ENCODE assay signal across 7 mouse cellular contexts in the genomic region with DNA sequence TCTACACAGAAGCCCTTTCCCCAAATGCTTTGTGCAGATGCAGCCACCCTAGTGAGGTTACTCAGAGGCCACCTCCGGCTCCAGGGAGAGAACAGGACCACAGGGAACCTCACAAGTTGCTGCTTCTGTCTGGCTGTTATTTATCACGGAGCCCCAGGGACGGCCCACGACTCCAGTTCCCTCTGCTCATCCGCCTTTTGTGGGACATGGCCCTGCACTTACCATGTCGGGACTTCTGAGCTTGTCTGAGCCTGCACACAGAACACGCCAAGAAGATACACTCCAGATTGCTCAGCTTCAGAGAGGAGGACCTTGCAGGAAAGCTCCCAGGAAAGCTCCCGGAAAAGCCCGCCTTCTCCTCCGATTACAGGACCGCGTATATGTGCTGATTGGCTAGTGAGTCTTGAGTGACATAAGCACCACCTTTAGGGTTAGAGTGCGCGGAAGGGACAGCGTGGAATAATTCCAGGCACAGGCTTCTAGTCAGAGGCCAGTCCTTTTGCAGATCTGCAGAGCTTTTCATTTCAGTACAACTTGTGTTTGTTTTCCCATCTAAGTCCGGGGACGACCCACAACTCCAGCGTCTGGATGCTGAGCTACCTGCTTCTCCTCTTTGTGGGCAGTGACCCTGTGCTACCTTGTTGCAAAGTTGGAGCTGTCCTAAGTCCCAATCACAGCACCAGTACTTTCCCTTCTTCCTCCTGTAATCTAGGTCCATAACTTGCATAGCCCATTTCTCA. TPM values are rescaled to one million over a fixed set of nuclear protein-coding genes. Genes with fewer than 3 reads are reported as not detected.
A peak's percentile ranks its signal among the peaks of the same experiment; 100 is the strongest.
DNase-seq lines count a peak whose midpoint lies in the region; ATAC-seq and TF ChIP-seq lines count a peak whose summit lies in the region.
"Not testable (repeated sequence)": the region's sequence is repeated elsewhere in the genome, so short reads cannot be mapped to it uniquely, and the experiment has no call there.

A gene (minus strand): TSS at position 307 of the 740 bp plus-strand sequence.

- H3K4me1 ChIP-seq in bone marrow, adult 2 months (ENCODE audit: control insufficient read depth, insufficient read depth, low read length); embryonic facial prominence, embryonic 15.5 days; limb, embryonic 12.5 days (replicated peaks); midbrain, embryonic 13.5 days (replicated peaks); small intestine, adult 2 months (ENCODE audit: control insufficient read depth, insufficient read depth, insufficient read length, low read length): not testable (repeated sequence)

- peak; percentile 94 for ATAC-seq in embryonic facial prominence, embryonic 15.5 days (ENCODE audit: insufficient number of reproducible peaks, low FRiP score, low TSS enrichment, low read depth)
- ATAC-seq in limb, embryonic 12.5 days (ENCODE audit: insufficient number of reproducible peaks, insufficient read depth, low FRiP score, low TSS enrichment, low read depth): peak; percentile 99
- ATAC-seq in midbrain, embryonic 13.5 days: peak; percentile 100

- H3K4me2 ChIP-seq in embryonic facial prominence, embryonic 15.5 days (replicated peaks): peak within 1 kb of the TSS; percentile 53
- peak within 1 kb of the TSS; percentile 56 for H3K4me2 ChIP-seq in limb, embryonic 12.5 days
- peak within 1 kb of the TSS; percentile 59 for H3K4me2 ChIP-seq in midbrain, embryonic 13.5 days (replicated peaks)

- not testable (repeated sequence) for TF ChIP-seq CTCF in bone marrow, adult 2 months (IDR thresholded peaks at IDR 0.05; ENCODE audit: control insufficient read depth, insufficient read depth, low read length); small intestine, adult 2 months (IDR thresholded peaks at IDR 0.05; ENCODE audit: extremely low read depth, insufficient read length, insufficient replicate concordance, low read depth, low read length)

- TF ChIP-seq POLR2A in bone marrow, adult 2 months (IDR thresholded peaks at IDR 0.05; ENCODE audit: borderline replicate concordance, control insufficient read depth, low read depth, low read length); small intestine, adult 2 months (IDR thresholded peaks at IDR 0.05; ENCODE audit: low read depth, low read length): not testable (repeated sequence)

- not testable (repeated sequence) for H3K27ac ChIP-seq in bone marrow, adult 2 months (ENCODE audit: control insufficient read depth, insufficient read depth, low read depth, low read length, poor library complexity)
- peak within 1 kb of the TSS; percentile 69 for H3K27ac ChIP-seq in embryonic facial prominence, embryonic 15.5 days (replicated peaks)
- H3K27ac ChIP-seq in limb, embryonic 12.5 days: peak within 1 kb of the TSS; percentile 64; the same call in 1 of the 2 replicates
- 0 out of 2 replicates have a peak within 1 kb of the TSS, but pooled peaks have one; percentile 30 for H3K27ac ChIP-seq in midbrain, embryonic 13.5 days
- peak within 1 kb of the TSS; percentile 47; the same call in 1 of the 2 replicates for H3K27ac ChIP-seq in small intestine, adult 2 months (ENCODE audit: insufficient read depth, low read depth, low read length)

- H3K9me3 ChIP-seq in embryonic facial prominence, embryonic 15.5 days (replicated peaks); limb, embryonic 12.5 days; midbrain, embryonic 13.5 days: not testable (repeated sequence)

- peak; percentile 76 to 77 for DNase-seq in heart, adult 9 months (ENCODE audit: low spot score in 2 of 2)
- peak; percentile 88 for DNase-seq in kidney, adult 9 months

- peak within 1 kb of the TSS; percentile 34 for H3K4me3 ChIP-seq in bone marrow, adult 2 months (replicated peaks; ENCODE audit: control insufficient read depth, low read depth, low read length)
- H3K4me3 ChIP-seq in embryonic facial prominence, embryonic 15.5 days (replicated peaks): peak within 1 kb of the TSS; percentile 50
- H3K4me3 ChIP-seq in limb, embryonic 12.5 days (replicated peaks): peak within 1 kb of the TSS; percentile 51
- peak within 1 kb of the TSS; percentile 51 for H3K4me3 ChIP-seq in midbrain, embryonic 13.5 days (replicated peaks)
- H3K4me3 ChIP-seq in small intestine, adult 2 months (ENCODE audit: low read depth, low read length): peak within 1 kb of the TSS; percentile 81

- H3K36me3 ChIP-seq in embryonic facial prominence, embryonic 15.5 days; limb, embryonic 12.5 days; midbrain, embryonic 13.5 days; small intestine, adult 2 months (ENCODE audit: control insufficient read depth, insufficient read depth, low read length): not testable (repeated sequence)

- H3K9ac ChIP-seq in embryonic facial prominence, embryonic 15.5 days: not testable (repeated sequence)
- H3K9ac ChIP-seq in limb, embryonic 12.5 days (replicated peaks): peak within 1 kb of the TSS; percentile 55
- H3K9ac ChIP-seq in midbrain, embryonic 13.5 days (replicated peaks): peak within 1 kb of the TSS; percentile 66

- 1% methylated on average over 18 of the region's 18 CpGs for WGBS in bone marrow, adult 2 months
- WGBS in embryonic facial prominence, embryonic 15.5 days: under 1% methylated on average over 18 of the region's 18 CpGs
- WGBS in limb, embryonic 12.5 days: 1% methylated on average over 18 of the region's 18 CpGs
- WGBS in midbrain, embryonic 13.5 days: under 1% methylated on average over 18 of the region's 18 CpGs
- WGBS in small intestine, adult 2 months: under 1% methylated on average over 18 of the region's 18 CpGs

- H3K27me3 ChIP-seq in embryonic facial prominence, embryonic 15.5 days; limb, embryonic 12.5 days; midbrain, embryonic 13.5 days; small intestine, adult 2 months (ENCODE audit: control insufficient read depth, insufficient read depth, low read length): not testable (repeated sequence)

RNA-seq across cellular contexts. Expression of the gene that starts here (rescaled TPM):
- polyA plus RNA-seq in bone marrow, adult 2 months (2011; ENCODE audit: insufficient read depth, insufficient read length, low replicate concordance, missing spikeins): 0.97 TPM in 1 of 2 replicates, not detected in the other
- 6.0 and 7.2 TPM in 2 replicates for polyA plus RNA-seq in embryonic facial prominence, embryonic 15.5 days (2015; fragmentation: Nextera tagmentation; extraction: Ambion mirVana)
- polyA plus RNA-seq in limb, embryonic 12.5 days (2016; fragmentation: Nextera tagmentation; extraction: Ambion mirVana): 10.0 and 10.5 TPM in 2 replicates
- 8.6 and 9.2 TPM in 2 replicates for polyA plus RNA-seq in midbrain, embryonic 13.5 days (2015; fragmentation: Nextera tagmentation; extraction: Ambion mirVana)
- 0.04 and 0.06 TPM in 2 replicates for polyA plus RNA-seq in small intestine, adult 2 months (2012; rRNA removed)
